Mouse (Mus musculus) ES-E14 (cell line): ENCODE measurements around the gene Rnf144b.

Experiments
- HCFC1 ChIP-seq: IDR thresholded peaks from 2 replicates; pipeline ENCODE4 v1.6.1; 2012; ENCODE audit warnings: low read length, inconsistent platforms, borderline replicate concordance; ENCODE audit not compliant: insufficient read depth
- MAFK ChIP-seq: IDR thresholded peaks from 2 replicates; pipeline ENCODE4 v1.6.1; 2014; ENCODE audit warnings: mild to moderate bottlenecking, low read depth, low read length, inconsistent platforms; ENCODE audit not compliant: insufficient read depth
- ZNF384 ChIP-seq: IDR thresholded peaks from 2 replicates; pipeline ENCODE4 v1.6.1; 2012; ENCODE audit warnings: low read depth, low read length, inconsistent platforms

DNA sequence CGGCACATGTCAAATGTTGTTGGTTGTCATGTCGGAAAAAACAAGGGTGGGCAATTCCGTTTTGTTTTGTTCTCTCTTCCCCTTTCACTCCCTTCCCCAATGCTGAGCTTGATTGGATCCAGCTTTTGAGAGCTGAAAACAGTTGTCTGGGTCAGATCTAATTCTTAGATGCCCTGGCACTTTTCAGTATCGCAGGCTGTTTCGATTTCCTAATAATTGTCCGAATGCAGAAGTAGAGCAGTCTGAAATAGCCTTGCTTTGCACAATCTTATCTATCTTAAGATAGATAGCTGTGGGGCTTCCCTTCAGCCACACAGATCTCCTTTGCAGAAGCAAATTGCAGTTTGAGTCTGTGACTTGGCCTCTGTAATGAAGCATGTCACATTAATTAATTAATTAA lies 109.7 kb downstream of the Rnf144b start:
- no peak for TF ChIP-seq HCFC1
- no peak for TF ChIP-seq MAFK
- TF ChIP-seq ZNF384, result no peak
